Mouse (Mus musculus) cerebellum, postnatal 14 days (tissue): ENCODE results near the gene Mmp12.
"Not testable (repeated sequence)": the region's sequence is repeated elsewhere in the genome, so short reads cannot be mapped to it uniquely, and the experiment has no call there.

Experiments used
- DNase-seq, 2 experiments: peaks; one replicate each; pipeline ENCODE4 v3.0.0; 2021; ENCODE audit warnings: mixed read lengths in 2 of 2

Mmp12 gene

DNA sequence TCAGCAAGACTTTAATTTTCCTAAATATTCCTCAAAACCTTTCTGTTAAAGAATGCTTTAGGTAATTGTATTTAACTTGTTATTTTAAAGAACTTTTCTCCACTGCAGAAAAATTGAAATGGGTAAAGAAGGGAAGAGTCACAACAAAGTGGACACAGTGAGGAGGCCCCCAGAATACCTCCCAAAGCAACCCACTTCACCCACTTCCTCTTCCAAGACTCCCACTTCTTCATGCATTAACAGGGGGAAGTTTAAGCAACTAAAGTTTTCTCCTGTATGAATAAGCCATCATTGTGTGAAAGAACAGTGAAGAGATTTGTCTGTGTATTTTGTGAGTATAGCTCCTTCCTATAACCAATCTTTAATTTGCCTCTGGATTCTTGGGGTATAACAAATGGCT is at the start of gene Mmp12:
Gene Mmp12, plus strand, starts transcription at position 275 of the 400 bp plus-strand sequence.
- DNase-seq: no peak

DNA sequence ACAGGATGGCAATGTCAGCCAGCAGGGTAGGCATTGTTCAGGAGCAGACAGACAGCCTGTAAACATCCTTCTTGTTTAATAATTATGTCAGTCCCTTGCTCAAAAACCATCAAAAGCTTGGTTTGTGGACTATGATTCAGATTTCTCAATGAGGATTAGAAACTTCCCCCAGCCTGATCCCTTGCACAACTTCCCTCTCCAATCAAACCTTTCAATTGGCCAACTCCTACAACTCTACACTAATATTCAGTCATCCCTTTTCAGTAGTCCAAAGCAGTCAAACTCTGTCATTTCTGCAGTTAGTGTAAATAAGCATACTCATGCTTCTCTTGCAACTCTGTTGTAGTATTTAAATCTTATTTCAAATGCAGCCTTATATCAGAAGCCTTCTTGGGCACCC is 12.3 kb upstream of the Mmp12 start:
- DNase-seq: no peak

DNA sequence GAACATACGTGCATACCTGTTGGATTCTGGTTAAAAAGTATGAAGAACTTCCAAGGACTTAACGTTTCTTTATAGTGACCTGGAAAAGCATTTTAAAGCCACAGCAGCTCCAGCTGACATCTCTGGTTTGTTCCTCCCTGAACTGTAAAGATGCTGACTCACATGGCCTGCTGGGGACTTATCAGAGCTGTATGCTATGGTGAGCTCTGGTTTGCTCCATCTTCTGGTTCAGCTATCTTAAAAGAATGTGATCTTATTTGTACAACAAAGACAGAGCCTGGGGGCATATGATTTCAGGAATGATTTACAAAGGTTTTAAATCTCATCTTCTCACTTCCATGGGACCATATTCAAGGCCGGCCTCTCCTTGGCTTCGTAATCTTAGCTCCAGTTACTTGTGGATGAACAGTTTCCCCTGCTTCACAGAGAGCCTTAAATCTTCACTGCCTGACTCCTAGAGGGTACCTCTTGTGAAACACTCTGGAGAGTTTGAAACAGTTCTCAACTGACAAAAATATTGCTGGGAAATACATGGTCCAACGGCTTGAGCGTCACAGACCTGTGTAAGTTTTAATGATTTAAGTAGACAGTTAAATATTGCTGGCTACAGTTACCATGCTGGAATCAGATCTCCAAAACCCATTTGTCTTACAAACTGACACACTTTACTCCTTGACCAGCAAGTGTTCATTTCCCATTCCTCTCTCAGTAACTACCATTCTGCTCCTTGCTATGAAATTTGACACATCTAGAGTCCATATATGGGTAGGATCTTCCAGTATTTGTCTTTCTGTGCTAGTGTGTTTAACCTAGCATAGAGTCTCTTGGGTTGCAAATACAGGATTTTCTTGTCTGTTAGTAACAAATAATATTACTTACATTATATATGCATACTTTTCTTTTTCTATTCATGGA is 8.2 kb upstream of the Mmp12 start:
- DNase-seq: no peak

DNA sequence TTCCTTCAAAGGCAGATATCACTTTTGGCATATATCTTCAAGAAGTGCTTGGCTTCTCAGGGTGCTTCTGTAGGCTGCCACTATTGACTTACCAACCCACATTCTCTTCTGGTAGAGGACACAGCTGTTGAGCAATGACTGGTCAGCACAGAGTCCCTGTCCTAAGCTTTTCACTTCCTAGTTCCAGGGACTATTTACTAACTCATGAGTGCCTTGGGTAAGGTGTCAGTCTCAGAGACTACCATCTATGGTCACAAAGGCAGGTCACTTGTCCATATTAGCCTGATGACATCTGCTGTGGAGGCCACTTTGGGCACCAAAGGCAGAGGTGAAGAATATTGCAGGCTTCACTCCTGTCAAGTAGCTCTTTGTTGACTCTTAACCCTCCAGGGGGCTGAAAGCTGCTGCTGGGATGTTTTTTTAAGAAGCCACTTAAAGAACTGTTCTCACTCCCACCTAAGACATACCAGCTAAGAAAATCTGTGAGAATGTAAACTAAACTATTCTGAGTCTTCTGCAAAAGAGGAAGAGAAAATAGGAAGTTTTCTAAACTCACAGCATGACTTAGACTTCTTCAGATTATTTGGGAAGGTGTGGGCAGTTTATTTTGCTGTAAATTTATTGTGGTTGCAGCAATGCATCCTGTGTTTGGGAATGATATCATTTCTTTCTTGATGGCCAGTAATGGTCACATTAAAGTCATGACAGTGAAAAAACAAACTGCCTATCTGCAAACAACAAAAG is 7.3 kb upstream of the Mmp12 start:
- no peak for DNase-seq

DNA sequence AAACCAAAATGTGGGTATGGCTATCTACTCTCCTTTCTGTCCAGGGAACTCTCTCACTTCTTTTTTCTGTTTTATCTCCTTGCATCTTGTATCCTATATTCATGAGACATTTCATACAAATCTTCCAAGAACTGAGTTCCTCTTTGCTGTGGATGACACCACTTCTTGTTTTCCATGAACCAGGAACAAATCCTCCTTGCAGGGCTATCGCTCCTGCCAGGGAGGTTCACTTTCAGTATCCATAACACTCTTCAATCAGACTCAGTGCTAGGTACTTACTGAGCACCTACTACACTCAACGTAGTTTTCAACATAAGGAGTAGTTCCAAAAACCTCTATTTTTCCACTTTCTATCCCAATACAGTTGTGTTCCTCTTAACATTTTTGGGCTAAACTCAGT is 1.3 kb downstream of the Mmp12 start:
- DNase-seq: no peak

DNA sequence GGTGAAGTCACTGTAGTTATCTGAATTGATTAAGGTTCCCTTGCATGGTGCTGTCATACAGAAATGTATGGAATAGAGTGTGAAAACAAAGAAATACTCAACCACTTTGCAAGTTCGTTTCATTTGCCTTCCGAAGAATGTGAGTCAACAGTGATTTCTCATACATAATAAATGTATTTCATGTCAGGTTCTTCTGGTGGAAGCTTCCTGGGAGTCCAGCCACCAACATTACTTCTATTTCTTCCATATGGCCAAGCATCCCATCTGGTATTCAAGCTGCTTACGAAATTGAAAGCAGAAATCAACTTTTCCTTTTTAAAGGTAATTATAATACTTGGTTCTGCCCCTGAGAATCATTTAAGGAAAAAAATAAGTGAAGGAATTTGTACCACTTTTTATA is 10.4 kb downstream of the Mmp12 start:
- no peak for DNase-seq

DNA sequence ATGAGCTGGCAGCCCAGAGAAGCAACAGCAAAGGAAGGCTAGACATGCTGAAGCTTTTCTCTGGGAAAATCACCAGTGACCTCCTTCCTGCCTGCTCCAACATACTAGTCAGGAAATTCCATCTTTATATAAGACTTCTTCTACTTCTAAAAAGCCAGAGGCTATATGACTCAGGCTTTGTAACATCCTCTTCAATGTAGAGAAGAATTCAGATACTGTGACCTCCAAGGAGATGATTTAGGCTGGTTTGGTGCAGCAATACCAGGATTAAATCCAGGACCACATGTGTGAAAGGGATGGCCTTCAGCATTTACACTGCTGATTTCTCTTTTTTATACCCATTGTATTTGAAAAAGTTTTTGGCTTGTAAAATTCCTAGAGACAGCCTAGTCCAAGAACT is 43.8 kb downstream of the Mmp12 start, which contains the start of gene Mmp1b:
Gene Mmp1b, minus strand, starts transcription at position 101 of the 400 bp plus-strand sequence.
- DNase-seq: no peak

DNA sequence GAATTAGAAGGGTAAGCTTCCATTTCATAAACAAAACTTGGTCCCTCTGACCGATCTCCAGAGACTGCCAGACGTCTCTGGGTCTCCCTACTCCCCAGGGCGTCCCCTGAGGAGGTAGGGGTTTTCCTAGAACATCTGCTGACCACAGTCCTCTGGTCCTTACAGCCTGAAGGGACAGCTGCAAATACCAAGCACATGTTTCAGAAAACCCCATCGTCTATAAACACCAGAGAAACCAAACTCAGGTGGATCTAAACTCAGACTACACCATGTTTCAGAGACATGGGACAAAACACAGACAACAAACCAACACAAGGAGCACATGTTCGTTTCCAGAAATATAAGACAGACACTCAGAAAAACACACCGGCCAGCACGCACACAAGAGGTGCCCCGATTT is 52.4 kb downstream of the Mmp12 start:
- DNase-seq: not testable (repeated sequence)
